Mouse (Mus musculus): ENCODE data around the gene Olfr259.

The Olfr259 gene

DNA sequence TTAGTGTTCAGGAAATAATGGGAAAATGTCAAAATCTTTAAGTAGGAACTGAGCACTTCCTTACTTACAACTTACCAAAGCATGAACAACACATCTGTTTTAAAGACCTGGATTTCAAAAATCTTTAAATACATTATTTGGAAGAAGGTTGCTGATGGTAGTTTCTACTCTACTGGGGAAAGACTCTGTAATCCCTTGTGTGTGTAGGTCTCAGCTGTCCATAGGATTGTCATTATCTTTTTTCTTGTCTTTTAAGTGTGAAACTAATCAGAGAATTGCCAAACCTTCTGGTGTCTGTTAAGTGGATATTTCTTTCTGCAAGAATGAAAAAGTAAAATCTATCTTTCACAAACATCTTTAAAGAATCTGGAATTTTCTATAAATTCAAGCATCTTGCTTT is at the start of gene Olfr259:
TSS of gene Olfr259 (minus strand) at position 101 of the 400 bp plus-strand sequence.
- DNase-seq (ENCODE audit: extremely low spot score) = no peak

GRCm38 (mm10) chr2:87152524-87152923 is 38.2 kb upstream of the Olfr259 start, which contains the start of gene Olfr1111:
Gene Olfr1111, minus strand, starts transcription at chr2:87152624.
- no peak for DNase-seq (ENCODE audit: extremely low spot score)

DNA sequence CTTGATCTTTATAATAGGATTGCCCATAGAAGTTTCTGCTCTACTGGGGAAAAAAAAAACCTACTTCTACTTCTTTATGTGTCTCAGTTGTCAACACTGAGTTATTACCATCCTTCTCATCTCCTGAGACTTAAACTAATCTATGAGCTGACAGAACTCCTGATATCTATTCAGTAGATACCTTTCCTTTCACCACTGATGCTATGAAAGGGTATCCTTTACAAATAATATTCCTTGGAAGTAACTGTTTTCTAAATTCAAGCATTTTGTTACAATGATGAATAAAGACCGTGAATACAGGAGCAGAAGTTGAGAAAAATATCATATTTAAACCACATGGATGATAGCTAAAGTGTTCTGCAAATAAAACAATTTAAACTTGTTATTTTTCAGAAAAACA is 25.8 kb upstream of the Olfr259 start, which contains the start of gene Olfr1110:
TSS of gene Olfr1110 (minus strand) at position 101 of the 400 bp plus-strand sequence.
- DNase-seq (ENCODE audit: extremely low spot score) = no peak

DNA sequence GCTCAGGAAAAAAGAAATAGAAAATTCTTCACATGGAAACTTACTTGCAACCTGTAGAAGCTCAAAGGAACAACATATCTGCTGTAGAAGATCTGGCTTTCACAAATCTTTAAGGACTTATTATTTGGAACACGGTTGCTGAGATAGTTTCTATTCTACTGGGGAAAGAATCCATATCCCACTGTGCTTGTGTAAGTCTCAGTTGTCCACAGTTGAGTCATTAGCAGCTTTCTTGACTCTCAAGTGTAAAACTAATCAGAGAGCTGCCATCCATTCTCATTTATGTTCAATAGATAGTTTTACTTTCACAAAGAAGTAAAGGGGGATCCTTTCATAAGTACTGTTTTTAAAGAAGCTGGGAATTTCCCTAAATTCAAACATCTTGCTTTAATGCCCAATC is 18.5 kb downstream of the Olfr259 start, which contains the start of gene Olfr1109:
TSS of gene Olfr1109 (minus strand) at position 101 of the 400 bp plus-strand sequence.
- no peak for DNase-seq (ENCODE audit: extremely low spot score)

- DNase-seq (ENCODE audit: extremely low spot score) = no peak
These were observed 38.6 kb downstream of the Olfr259 start, which contains the start of gene Olfr1107 for GRCm38 (mm10) chr2:87075717-87076116. Gene Olfr1107, minus strand, starts transcription at chr2:87075817.
